8 mouse cellular contexts compared by ENCODE assay signal in the genomic region with DNA sequence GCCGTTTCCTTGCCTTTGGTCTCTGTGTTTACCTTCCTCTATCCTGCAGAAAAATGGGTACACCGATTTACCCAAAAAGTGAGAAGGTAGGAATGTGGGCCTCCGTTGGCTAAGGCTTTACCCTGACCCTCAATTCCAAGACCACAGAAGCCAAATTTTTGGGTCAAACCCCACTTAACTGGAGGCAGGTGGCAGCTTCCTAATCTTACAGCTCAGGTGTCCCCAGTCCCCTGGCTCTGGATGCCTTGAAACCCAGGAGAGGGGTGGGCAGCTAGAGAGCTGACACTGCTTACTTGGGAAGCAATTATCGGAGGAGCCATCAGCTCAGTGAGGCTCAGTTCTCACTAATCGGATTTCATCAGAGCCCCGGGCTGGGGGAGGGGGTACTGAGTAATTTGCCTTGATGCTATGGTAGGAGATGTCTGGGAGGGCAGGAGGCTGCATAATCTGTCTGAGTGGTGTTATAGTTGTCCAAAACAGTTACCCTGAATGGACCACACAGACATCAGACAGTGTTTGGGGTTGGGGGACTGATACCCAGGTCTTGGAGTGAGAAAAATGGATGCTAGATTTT. TPM values are rescaled to one million over a fixed set of nuclear protein-coding genes. Genes with fewer than 3 reads are reported as not detected.
A peak's percentile ranks its signal among the peaks of the same experiment; 100 is the strongest.
DNase-seq lines count a peak whose midpoint lies in the region; ATAC-seq and TF ChIP-seq lines count a peak whose summit lies in the region.

Smug1 (minus strand) TSS at position 51 of the 574 bp plus-strand sequence.

- H3K4me1 ChIP-seq in neural tube, embryonic 13.5 days (replicated peaks) = peaks cover 95% of the 10 kb centered on the region

- peak within 1 kb of the TSS; percentile 62 for H3K9ac ChIP-seq in neural tube, embryonic 13.5 days

- H3K9me3 ChIP-seq in neural tube, embryonic 13.5 days = no peaks in the 10 kb centered on the region

- H3K4me2 ChIP-seq in neural tube, embryonic 13.5 days = peak within 1 kb of the TSS; percentile 91

- peaks cover 10% of the 10 kb centered on the region for H3K79me2 ChIP-seq in C2C12 (ENCODE audit: control insufficient read depth, insufficient read depth)

- DNase-seq in adrenal gland, adult 18-20 months (ENCODE audit: low spot score in 2 of 2) = no peak
- DNase-seq in adrenal gland, adult (ENCODE audit: inconsistent age in 2 of 2, low spot score in 1 of 2) = no peak
- no peak for DNase-seq in gastrocnemius, postnatal 14 days
- DNase-seq in large intestine, adult 2 months (ENCODE audit: low read depth, low spot score) = no peak
- no peak for DNase-seq in thymus, postnatal 10 days (ENCODE audit: low spot score in 2 of 2)
- DNase-seq in urinary bladder, postnatal 4 days (ENCODE audit: low spot score in 2 of 2) = no peak

- TF ChIP-seq CTCF in C2C12 (IDR thresholded peaks at IDR 0.05; ENCODE audit: control insufficient read depth, insufficient read depth, insufficient read length) = no peak

- H3K27me3 ChIP-seq in C2C12 (ENCODE audit: control insufficient read depth, insufficient read depth, insufficient read length) = no peaks in the 10 kb centered on the region
- H3K27me3 ChIP-seq in neural tube, embryonic 13.5 days = peaks cover 7% of the 10 kb centered on the region; the same call in 1 of the 2 replicates

- no peak within 1 kb of the TSS for H3K4me3 ChIP-seq in C2C12 (ENCODE audit: insufficient read depth, poor library complexity, severe bottlenecking)
- H3K4me3 ChIP-seq in neural tube, embryonic 13.5 days = peak within 1 kb of the TSS; percentile 6

- intact Hi-C loops in gastrocnemius, postnatal 14 days (cut with DNase I; ENCODE audit: low total_unique reads) = loop anchor here (5.0 kb wide), 3 partner anchors 35 to 180 kb away; no protein-coding TSS in a partner anchor

- WGBS in large intestine, adult 2 months = 67% methylated on average over 6 of the region's 6 CpGs
- WGBS in neural tube, embryonic 13.5 days = 38% methylated on average over 6 of the region's 6 CpGs

- no peaks in the 10 kb centered on the region for H3K36me3 ChIP-seq in C2C12 (ENCODE audit: control insufficient read depth, insufficient read depth)
- no peaks in the 10 kb centered on the region for H3K36me3 ChIP-seq in neural tube, embryonic 13.5 days

- ATAC-seq in neural tube, embryonic 13.5 days (ENCODE audit: low read depth) = no peak

- H3K79me3 ChIP-seq in C2C12 (ENCODE audit: low read depth) = peaks cover 3% of the 10 kb centered on the region

- H3ac ChIP-seq in C2C12 (ENCODE audit: control insufficient read depth, insufficient read length, low read depth) = no peak within 1 kb of the TSS

- peak within 1 kb of the TSS; percentile 95 for H3K27ac ChIP-seq in neural tube, embryonic 13.5 days (replicated peaks)

TF ChIP-seq in C2C12, 6 proteins besides CTCF, POLR2A, EP300 and RAD21:
- TF ChIP-seq CEBPB (IDR thresholded peaks at IDR 0.05; ENCODE audit: low read depth) (no peak), MAX (IDR thresholded peaks at IDR 0.05) (no peak), FOSL1 (IDR thresholded peaks at IDR 0.05; ENCODE audit: insufficient read depth, low read length, poor library complexity, severe bottlenecking) (no peak), MYOD1 (IDR thresholded peaks at IDR 0.05; ENCODE audit: control insufficient read depth, insufficient read length, low read depth) (no peak), USF1 (IDR thresholded peaks at IDR 0.05; ENCODE audit: low read depth) (no peak), MYOG (IDR thresholded peaks at IDR 0.05; ENCODE audit: control insufficient read depth, extremely low read depth, insufficient read length) (no peak)

RNA-seq across cellular contexts. Expression of gene Smug1, which starts in this region (rescaled TPM):
- 10 to 100 TPM; 12.5 to 13.2 TPM for total RNA-seq in adrenal gland, adult 18-20 months (2021)
- 15.7 TPM for polyA plus RNA-seq in C2C12 (2012; fragmentation: generic; extraction: Trizol)
- 10 to 100 TPM; 10.6 to 11.6 TPM for total RNA-seq in gastrocnemius, postnatal 14 days (2021)
- 12.5 and 19.8 TPM in 2 replicates for polyA plus RNA-seq in large intestine, adult 2 months (2012; rRNA removed)
- 36.1 and 41.0 TPM in 2 replicates for polyA plus RNA-seq in neural tube, embryonic 13.5 days (2015; fragmentation: Nextera tagmentation; extraction: Ambion mirVana)
